Mouse (Mus musculus): ENCODE measurements around the gene Prpf19. TPM values are rescaled to one million over a fixed set of nuclear protein-coding genes. Genes with fewer than 3 reads are reported as not detected.

Gene Prpf19
- polyA plus RNA-seq, 2 experiments = 43.6 to 360 TPM

GRCm38 (mm10) chr19:10896849-10897248, 1.8 kb downstream of the Prpf19 start:
- H3K4me3 ChIP-seq (replicated peaks; ENCODE audit: low read length) = 0 out of 2 replicates have a peak overlapping the region, but pooled peaks have one; percentile 95
- H3K9ac ChIP-seq (ENCODE audit: low read depth, low read length, severe bottlenecking) = peak overlapping the region; percentile 94
- DNase-seq (ENCODE audit: low spot score) (no peak), ATAC-seq (ENCODE audit: low FRiP score, low read depth) (no peak)
- H3K9me3 ChIP-seq (ENCODE audit: control insufficient read depth, low read length) = no peaks in the 10 kb centered on the region
- no peaks in the 10 kb centered on the region for H3K27me3 ChIP-seq (ENCODE audit: control insufficient read depth, insufficient read depth, low read length)
- H3K4me2 ChIP-seq (replicated peaks; ENCODE audit: low read depth, low read length, severe bottlenecking) = peak overlapping the region; percentile 87
- H3K4me1 ChIP-seq (ENCODE audit: control insufficient read depth, insufficient read depth, low read length) = peaks cover 11% of the 10 kb centered on the region; the same call in 1 of the 2 replicates
- 87% methylated on average over 7 of the region's 7 CpGs for WGBS
- no peak for TF ChIP-seq POLR2A (IDR thresholded peaks at IDR 0.05; ENCODE audit: borderline replicate concordance, extremely low read depth, insufficient read depth, insufficient read length)
- H3K36me3 ChIP-seq (ENCODE audit: control insufficient read depth, insufficient read depth, low read length) = peaks cover 40% of the 10 kb centered on the region
- no peak overlapping the region for H3K27ac ChIP-seq (replicated peaks; ENCODE audit: low read depth, low read length)

GRCm38 (mm10) chr19:10897491-10897890, 2.5 kb downstream of the Prpf19 start:
- Histone ChIP-seq H3K4me3 (replicated peaks; ENCODE audit: low read length) (no peak overlapping the region), H3K4me1 (ENCODE audit: control insufficient read depth, insufficient read depth, low read length) (peaks cover 11% of the 10 kb centered on the region; the same call in 1 of the 2 replicates), H3K36me3 (ENCODE audit: control insufficient read depth, insufficient read depth, low read length) (peaks cover 46% of the 10 kb centered on the region), H3K9me3 (ENCODE audit: control insufficient read depth, low read length) (no peaks in the 10 kb centered on the region), H3K4me2 (replicated peaks; ENCODE audit: low read depth, low read length, severe bottlenecking) (no peak overlapping the region), H3K27me3 (ENCODE audit: control insufficient read depth, insufficient read depth, low read length) (no peaks in the 10 kb centered on the region), H3K27ac (replicated peaks; ENCODE audit: low read depth, low read length) (no peak overlapping the region), H3K9ac (ENCODE audit: low read depth, low read length, severe bottlenecking) (no peak overlapping the region)
- 88% methylated on average over 8 of the region's 8 CpGs for WGBS
- DNase-seq (ENCODE audit: low spot score) (no peak), ATAC-seq (ENCODE audit: low FRiP score, low read depth) (no peak)
- no peak for TF ChIP-seq POLR2A (IDR thresholded peaks at IDR 0.05; ENCODE audit: borderline replicate concordance, extremely low read depth, insufficient read depth, insufficient read length)

GRCm38 (mm10) chr19:10900315-10900714, 5.3 kb downstream of the Prpf19 start:
- Histone ChIP-seq H3K27ac (replicated peaks; ENCODE audit: low read depth, low read length) (no peak overlapping the region), H3K27me3 (ENCODE audit: control insufficient read depth, insufficient read depth, low read length) (no peaks in the 10 kb centered on the region), H3K9me3 (ENCODE audit: control insufficient read depth, low read length) (no peaks in the 10 kb centered on the region), H3K36me3 (ENCODE audit: control insufficient read depth, insufficient read depth, low read length) (peaks cover 74% of the 10 kb centered on the region), H3K4me2 (replicated peaks; ENCODE audit: low read depth, low read length, severe bottlenecking) (no peak overlapping the region), H3K4me1 (ENCODE audit: control insufficient read depth, insufficient read depth, low read length) (peaks cover 7% of the 10 kb centered on the region; the same call in 1 of the 2 replicates), H3K4me3 (replicated peaks; ENCODE audit: low read length) (no peak overlapping the region), H3K9ac (ENCODE audit: low read depth, low read length, severe bottlenecking) (no peak overlapping the region)
- ATAC-seq (ENCODE audit: low FRiP score, low read depth) (no peak), DNase-seq (ENCODE audit: low spot score) (no peak)
- 88% methylated on average over 6 of the region's 6 CpGs for WGBS
- TF ChIP-seq POLR2A (IDR thresholded peaks at IDR 0.05; ENCODE audit: borderline replicate concordance, extremely low read depth, insufficient read depth, insufficient read length) = no peak

GRCm38 (mm10) chr19:10901046-10901445, 6.0 kb downstream of the Prpf19 start:
- WGBS = 96% methylated on average over 5 of the region's 5 CpGs
- Histone ChIP-seq H3K4me2 (replicated peaks; ENCODE audit: low read depth, low read length, severe bottlenecking) (no peak overlapping the region), H3K9ac (ENCODE audit: low read depth, low read length, severe bottlenecking) (no peak overlapping the region), H3K27ac (replicated peaks; ENCODE audit: low read depth, low read length) (no peak overlapping the region), H3K36me3 (ENCODE audit: control insufficient read depth, insufficient read depth, low read length) (peaks cover 81% of the 10 kb centered on the region), H3K9me3 (ENCODE audit: control insufficient read depth, low read length) (no peaks in the 10 kb centered on the region), H3K4me3 (replicated peaks; ENCODE audit: low read length) (no peak overlapping the region), H3K27me3 (ENCODE audit: control insufficient read depth, insufficient read depth, low read length) (no peaks in the 10 kb centered on the region), H3K4me1 (ENCODE audit: control insufficient read depth, insufficient read depth, low read length) (peaks cover 5% of the 10 kb centered on the region; the same call in 1 of the 2 replicates)
- TF ChIP-seq POLR2A (IDR thresholded peaks at IDR 0.05; ENCODE audit: borderline replicate concordance, extremely low read depth, insufficient read depth, insufficient read length) = no peak
- ATAC-seq (ENCODE audit: low FRiP score, low read depth) (no peak), DNase-seq (ENCODE audit: low spot score) (no peak)

GRCm38 (mm10) chr19:10904512-10904911, 9.5 kb downstream of the Prpf19 start:
- ATAC-seq (ENCODE audit: low FRiP score, low read depth) = no peak
- no peak for TF ChIP-seq POLR2A (IDR thresholded peaks at IDR 0.05; ENCODE audit: borderline replicate concordance, extremely low read depth, insufficient read depth, insufficient read length)
- 0 out of 2 replicates have a peak overlapping the region, but pooled peaks have one; percentile 33 for H3K27ac ChIP-seq (replicated peaks; ENCODE audit: low read depth, low read length)
- no peak overlapping the region for H3K9ac ChIP-seq (ENCODE audit: low read depth, low read length, severe bottlenecking)
- WGBS = 87% methylated on average over 5 of the region's 5 CpGs
- H3K4me3 ChIP-seq (replicated peaks; ENCODE audit: low read length) = no peak overlapping the region
- DNase-seq (ENCODE audit: low spot score) = no peak
- H3K4me2 ChIP-seq (replicated peaks; ENCODE audit: low read depth, low read length, severe bottlenecking) = no peak overlapping the region
- peaks cover 85% of the 10 kb centered on the region for H3K36me3 ChIP-seq (ENCODE audit: control insufficient read depth, insufficient read depth, low read length)
- no peaks in the 10 kb centered on the region for H3K9me3 ChIP-seq (ENCODE audit: control insufficient read depth, low read length)
- peaks cover under 1% of the 10 kb centered on the region; the same call in 1 of the 2 replicates for H3K4me1 ChIP-seq (ENCODE audit: control insufficient read depth, insufficient read depth, low read length)
- H3K27me3 ChIP-seq (ENCODE audit: control insufficient read depth, insufficient read depth, low read length) = no peaks in the 10 kb centered on the region

All from limb, embryonic 14.5 days (tissue).